Mouse (Mus musculus): ENCODE results near the gene Chmp5.
A peak's percentile ranks its signal among the peaks of the same experiment; 100 is the strongest.
"Not testable (repeated sequence)": the region's sequence is repeated elsewhere in the genome, so short reads cannot be mapped to it uniquely, and the experiment has no call there.

The Chmp5 gene

GRCm38 (mm10) chr4:40948160-40948708 lies at the start of gene Chmp5, which contains the start of gene Bag1:
Chmp5 (plus strand) TSS chr4:40948407.
Bag1 (minus strand) TSS chr4:40948294.
- DNase-seq: peak; percentile 98 to 99

- no peak for DNase-seq
Observed at GRCm38 (mm10) chr4:40898476-40899044, 49.6 kb upstream of the Chmp5 start.

- DNase-seq: no peak
Observed at GRCm38 (mm10) chr4:40899264-40899663, 48.9 kb upstream of the Chmp5 start.

GRCm38 (mm10) chr4:40900071-40900470 lies 48.1 kb upstream of the Chmp5 start:
- no peak for DNase-seq

- DNase-seq: no peak
Observed at GRCm38 (mm10) chr4:40900612-40901011, 47.6 kb upstream of the Chmp5 start.

GRCm38 (mm10) chr4:40906298-40906697 lies 41.9 kb upstream of the Chmp5 start:
- DNase-seq: peak; percentile 22 to 38

GRCm38 (mm10) chr4:40908261-40908969 lies 39.8 kb upstream of the Chmp5 start:
- DNase-seq: peak; percentile 55 to 58

GRCm38 (mm10) chr4:40914287-40914867 lies 33.8 kb upstream of the Chmp5 start:
- no peak for DNase-seq

- DNase-seq: peak in 1 of 2 experiments; percentile 22
Observed at GRCm38 (mm10) chr4:40915947-40916346, 32.3 kb upstream of the Chmp5 start.

GRCm38 (mm10) chr4:40916592-40917155 lies 31.5 kb upstream of the Chmp5 start:
- DNase-seq: no peak

- DNase-seq: peak; percentile 31 to 44
Observed at GRCm38 (mm10) chr4:40919785-40920184, 28.4 kb upstream of the Chmp5 start, which contains the start of gene Spink4. Spink4 (plus strand) TSS chr4:40920052.

- DNase-seq: no peak
Observed at GRCm38 (mm10) chr4:40920576-40920975, 27.6 kb upstream of the Chmp5 start.

GRCm38 (mm10) chr4:40921288-40921687 lies 26.9 kb upstream of the Chmp5 start:
- DNase-seq: no peak

GRCm38 (mm10) chr4:40923087-40923651 lies 25.0 kb upstream of the Chmp5 start:
- no peak for DNase-seq

- DNase-seq: no peak
Observed at GRCm38 (mm10) chr4:40925568-40925967, 22.6 kb upstream of the Chmp5 start.

- no peak for DNase-seq
Observed at GRCm38 (mm10) chr4:40929046-40929445, 19.2 kb upstream of the Chmp5 start.

GRCm38 (mm10) chr4:40933694-40934093 lies 14.5 kb upstream of the Chmp5 start:
- DNase-seq: no peak

- DNase-seq: not testable (repeated sequence)
Observed at GRCm38 (mm10) chr4:40934369-40934768, 13.8 kb upstream of the Chmp5 start.

GRCm38 (mm10) chr4:40936175-40936839 lies 11.9 kb upstream of the Chmp5 start:
- peak; percentile 32 to 58 for DNase-seq

- no peak for DNase-seq
Observed at GRCm38 (mm10) chr4:40938793-40939192, 9.4 kb upstream of the Chmp5 start.

- no peak for DNase-seq
Observed at GRCm38 (mm10) chr4:40943651-40944050, 4.6 kb upstream of the Chmp5 start.

- no peak for DNase-seq
Observed at GRCm38 (mm10) chr4:40946516-40947121, 1.6 kb upstream of the Chmp5 start.
